ENCODE assay signal across 18 mouse cellular contexts in the genomic region with DNA sequence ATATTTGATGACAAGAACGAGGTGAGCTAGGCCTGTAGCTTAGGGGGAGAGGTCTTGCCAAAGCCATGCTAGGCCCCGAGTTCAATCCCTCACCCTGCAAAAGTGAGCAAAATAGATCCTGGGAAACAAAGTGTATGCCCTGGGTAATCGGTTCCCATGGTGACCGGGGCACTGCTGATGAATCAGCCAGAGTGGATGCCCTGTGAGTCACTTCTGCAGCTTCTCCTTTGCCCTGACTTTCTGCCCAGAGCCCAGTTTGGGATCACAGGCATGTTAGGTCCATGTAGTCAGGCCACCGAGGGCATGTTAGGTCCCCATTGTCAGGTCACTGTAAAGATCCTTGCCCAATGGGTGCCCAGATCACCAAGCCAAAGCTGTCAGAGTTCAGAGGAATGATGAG. TPM values are rescaled to one million over a fixed set of nuclear protein-coding genes. Genes with fewer than 3 reads are reported as not detected.
DNase-seq lines count a peak whose midpoint lies in the region; ATAC-seq and TF ChIP-seq lines count a peak whose summit lies in the region.
"Had no signal": no experiment of that assay in that cellular context is flagged by ENCODE, and none has a peak within 500 bp of the region (broad histone marks: within the 10 kb centered on the region; RNA-seq: fewer than 3 reads in every experiment).

No protein-coding gene starts in this region.

- H3K79me3 ChIP-seq in C2C12 (ENCODE audit: low read depth), result no peaks in the 10 kb centered on the region

- no peaks in the 10 kb centered on the region for H3K9me3 ChIP-seq in stomach, postnatal 0 days (ENCODE audit: control insufficient read depth, low read length)
- H3K9me3 ChIP-seq: heart, embryonic 15.5 days; limb, embryonic 15.5 days; midbrain, embryonic 15.5 days had no signal

- H3K79me2 ChIP-seq in C2C12 (ENCODE audit: control insufficient read depth, insufficient read depth), result no peaks in the 10 kb centered on the region

- no peak overlapping the region for H3K4me3 ChIP-seq in C2C12 (ENCODE audit: insufficient read depth, poor library complexity, severe bottlenecking)
- H3K4me3 ChIP-seq in stomach, postnatal 0 days (ENCODE audit: low read depth, low read length), result no peak overlapping the region
- H3K4me3 ChIP-seq: embryonic facial prominence, embryonic 12.5 days; heart, embryonic 15.5 days; hindbrain, embryonic 12.5 days; left cerebral cortex, adult 2 months; limb, embryonic 15.5 days; midbrain, embryonic 15.5 days had no signal

- no peak for ATAC-seq in stomach, postnatal 0 days (ENCODE audit: low FRiP score, low TSS enrichment)
- ATAC-seq: midbrain, embryonic 15.5 days had no signal

- 0 out of 2 replicates have a peak, but pooled peaks cover 5% of the 10 kb centered on the region for H3K4me1 ChIP-seq in stomach, postnatal 0 days (replicated peaks; ENCODE audit: control insufficient read depth, insufficient read depth)

- no peak overlapping the region for H3K27ac ChIP-seq in stomach, postnatal 0 days (replicated peaks)
- H3K27ac ChIP-seq: embryonic facial prominence, embryonic 12.5 days; heart, embryonic 15.5 days; hindbrain, embryonic 12.5 days; left cerebral cortex, adult 2 months; limb, embryonic 15.5 days; midbrain, embryonic 15.5 days had no signal

- H3K4me2 ChIP-seq in stomach, postnatal 0 days (replicated peaks; ENCODE audit: low read depth), result no peak overlapping the region
- H3K4me2 ChIP-seq: embryonic facial prominence, embryonic 12.5 days; heart, embryonic 15.5 days; hindbrain, embryonic 12.5 days; limb, embryonic 15.5 days; midbrain, embryonic 15.5 days had no signal

- DNase-seq in 3T3-L1 (ENCODE audit: low read depth, low spot score), result peak; percentile 85
- peak; percentile 64 for DNase-seq in adrenal gland, adult 8-10 months
- DNase-seq in stomach, postnatal 0 days (ENCODE audit: low spot score), result peak; percentile 39
- no peak for DNase-seq in left cerebral cortex, adult 8-10 months (ENCODE audit: low spot score in 2 of 2)
- DNase-seq in left cerebral cortex, postnatal 10 days (ENCODE audit: extremely low spot score in 1 of 2, low spot score in 2 of 2), result no peak
- DNase-seq in heart, postnatal 25 days (ENCODE audit: low spot score), result no peak
- DNase-seq: cerebellum, adult 2 months; heart, adult 18-20 months; lung, postnatal 10 days had no signal

- H3K27me3 ChIP-seq in C2C12 (ENCODE audit: control insufficient read depth, insufficient read depth, insufficient read length), result no peaks in the 10 kb centered on the region
- no peaks in the 10 kb centered on the region for H3K27me3 ChIP-seq in stomach, postnatal 0 days (ENCODE audit: control insufficient read depth, insufficient read depth, low read length)
- H3K27me3 ChIP-seq: embryonic facial prominence, embryonic 12.5 days; heart, embryonic 15.5 days; hindbrain, embryonic 12.5 days; limb, embryonic 15.5 days; midbrain, embryonic 15.5 days had no signal

- H3K36me3 ChIP-seq in C2C12 (ENCODE audit: control insufficient read depth, insufficient read depth), result no peaks in the 10 kb centered on the region
- H3K36me3 ChIP-seq in stomach, postnatal 0 days (ENCODE audit: control insufficient read depth, insufficient read depth, low read length), result no peaks in the 10 kb centered on the region
- H3K36me3 ChIP-seq: embryonic facial prominence, embryonic 12.5 days; heart, embryonic 15.5 days; hindbrain, embryonic 12.5 days; limb, embryonic 15.5 days; midbrain, embryonic 15.5 days had no signal

- no peak overlapping the region for H3ac ChIP-seq in C2C12 (ENCODE audit: control insufficient read depth, insufficient read length, low read depth)

- no peak for TF ChIP-seq CTCF in C2C12 (IDR thresholded peaks at IDR 0.05; ENCODE audit: control insufficient read depth, insufficient read depth, insufficient read length)
- TF ChIP-seq CTCF in stomach, postnatal 0 days (IDR thresholded peaks at IDR 0.05; ENCODE audit: low read depth), result no peak

- 70% methylated on average over 5 of the region's 5 CpGs for WGBS in stomach, postnatal 0 days

- intact Hi-C loops in left cerebral cortex, postnatal 10 days (cut with DNase I), result no loop called here
- intact Hi-C loops in heart, postnatal 25 days (cut with DNase I), result no loop called here

- no peak overlapping the region for H3K9ac ChIP-seq in stomach, postnatal 0 days (ENCODE audit: low read length)
- H3K9ac ChIP-seq: embryonic facial prominence, embryonic 12.5 days; heart, embryonic 15.5 days; hindbrain, embryonic 12.5 days; limb, embryonic 15.5 days; midbrain, embryonic 15.5 days had no signal

- TF ChIP-seq EP300 in stomach, postnatal 0 days (optimal IDR thresholded peaks at IDR 0.05), result no peak

TF ChIP-seq in C2C12, 6 proteins besides CTCF, POLR2A, EP300 and RAD21:
- TF ChIP-seq FOSL1 (IDR thresholded peaks at IDR 0.05; ENCODE audit: insufficient read depth, low read length, poor library complexity, severe bottlenecking) (peak; percentile 24), CEBPB (IDR thresholded peaks at IDR 0.05; ENCODE audit: low read depth) (no peak)

RNA-seq across cellular contexts. Expression of a gene that starts 45.5 kb away (rescaled TPM):
- 0.19 TPM for polyA plus RNA-seq in C2C12 (2012; fragmentation: generic; extraction: Trizol)
- 1 to 10 TPM; 2.4 to 4.6 (median 3.4) TPM for total RNA-seq in adrenal gland, adult 8-10 months (2022)
- polyA plus RNA-seq in stomach, postnatal 0 days (2015; fragmentation: Nextera tagmentation; extraction: Ambion mirVana), result 1.8 and 2.3 TPM in 2 replicates
- under 1 TPM; 0.28 to 0.70 (median 0.60) TPM for total RNA-seq in left cerebral cortex, adult 8-10 months (2022)
- 1 to 10 TPM; 1.4 to 1.5 TPM for total RNA-seq in left cerebral cortex, postnatal 10 days (2021)
- total RNA-seq in heart, postnatal 25 days (2021), result under 1 TPM; 0.26 to 0.31 TPM
- total RNA-seq: common myeloid progenitor, adult 5-6 weeks; megakaryocyte, adult 5-6 weeks had no signal

Comparison
In these comparisons a context has a peak if more than half of its experiments do, and no peak if none do; other contexts are left out.
1. DNase-seq: peak in 3T3-L1 (single experiment), adrenal gland, adult 8-10 months (single experiment) and stomach, postnatal 0 days (single experiment); none in left cerebral cortex, adult 8-10 months (0 of 2), left cerebral cortex, postnatal 10 days (0 of 2) and heart, postnatal 25 days (single experiment).